Mouse (Mus musculus) frontal cortex, postnatal 36 days (tissue): ENCODE results near the gene Adamts9.

Source experiments
- DNase-seq, 2 experiments: peaks; one replicate each; pipeline ENCODE4 v3.0.0; 2022; ENCODE audit warnings: low spot score in 2 of 2

Gene Adamts9

GRCm38 (mm10) chr6:92727351-92727986 is 215.8 kb downstream of the Adamts9 start:
- DNase-seq = peak in 1 of 2 experiments; percentile 41

GRCm38 (mm10) chr6:92726121-92726520 is 217.2 kb downstream of the Adamts9 start:
- DNase-seq = no peak

GRCm38 (mm10) chr6:92724394-92724793 is 218.9 kb downstream of the Adamts9 start:
- DNase-seq = no peak
